Mouse (Mus musculus) 3134 (cell line): ENCODE results near the gene Prkn.

ENCODE experiments used
- DNase-seq: peaks from one replicate; pipeline ENCODE4 v3.0.0-alpha.2; 2011; ENCODE audit warnings: low spot score; ENCODE audit not compliant: insufficient read length; ENCODE audit errors: extremely low read depth

Gene Prkn

DNA sequence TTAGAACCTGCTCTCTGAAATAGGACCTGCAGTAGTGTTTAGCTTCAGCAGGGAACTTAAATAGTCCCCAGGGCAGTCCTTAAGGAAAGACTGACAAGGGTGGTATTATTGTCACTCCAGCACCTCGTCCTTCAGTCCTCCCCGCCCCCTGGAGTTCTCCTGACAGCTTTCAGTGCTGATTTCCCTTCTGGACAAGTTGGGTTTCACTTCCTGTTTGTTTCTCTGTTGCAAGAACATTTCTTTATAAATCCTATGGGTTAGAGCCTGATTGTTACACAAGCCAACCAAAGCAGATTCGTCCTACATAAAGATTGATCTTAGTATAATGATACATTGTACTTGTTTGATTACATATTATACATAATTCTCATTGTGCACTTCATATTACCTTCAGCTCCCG lies 142.0 kb downstream of the Prkn start:
- DNase-seq = no peak

DNA sequence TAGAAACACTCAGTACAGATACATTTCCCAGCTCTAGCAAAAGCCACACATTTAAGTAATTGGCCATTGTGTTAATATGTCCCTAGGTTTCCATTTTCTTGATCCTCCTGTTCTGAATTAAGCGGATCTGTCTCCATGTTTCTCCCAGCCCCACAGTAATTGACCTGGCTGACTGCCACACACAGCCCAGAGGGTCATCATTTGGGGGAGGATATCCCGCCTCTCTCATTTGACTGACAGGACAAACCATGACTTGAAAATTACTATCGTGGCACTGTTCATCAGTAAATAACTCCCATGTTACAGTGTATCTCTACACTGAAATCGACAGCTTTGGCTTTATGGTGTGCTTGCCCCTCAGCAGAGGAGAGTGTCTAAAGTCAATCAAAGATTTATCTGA lies 146.9 kb downstream of the Prkn start:
- DNase-seq = no peak

DNA sequence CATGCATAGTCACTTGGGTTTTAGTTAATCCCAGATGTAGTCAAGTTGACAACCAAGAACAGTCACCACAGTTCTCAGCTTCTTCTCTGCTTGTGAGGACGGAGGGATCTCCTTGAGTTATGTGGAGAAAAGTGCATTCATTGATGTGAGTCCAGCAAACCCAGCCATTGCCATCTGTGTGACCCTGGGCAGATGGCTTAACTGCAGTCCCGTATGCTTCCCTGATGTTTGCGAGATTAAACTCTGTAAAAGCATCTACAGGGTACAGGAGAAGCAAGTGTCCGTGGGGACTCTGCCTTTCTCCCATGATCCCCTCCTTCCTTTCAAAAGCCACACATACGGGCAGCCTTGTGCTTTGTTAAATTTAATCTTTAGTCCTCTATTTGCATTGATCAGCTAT lies 157.1 kb downstream of the Prkn start:
- no peak for DNase-seq

DNA sequence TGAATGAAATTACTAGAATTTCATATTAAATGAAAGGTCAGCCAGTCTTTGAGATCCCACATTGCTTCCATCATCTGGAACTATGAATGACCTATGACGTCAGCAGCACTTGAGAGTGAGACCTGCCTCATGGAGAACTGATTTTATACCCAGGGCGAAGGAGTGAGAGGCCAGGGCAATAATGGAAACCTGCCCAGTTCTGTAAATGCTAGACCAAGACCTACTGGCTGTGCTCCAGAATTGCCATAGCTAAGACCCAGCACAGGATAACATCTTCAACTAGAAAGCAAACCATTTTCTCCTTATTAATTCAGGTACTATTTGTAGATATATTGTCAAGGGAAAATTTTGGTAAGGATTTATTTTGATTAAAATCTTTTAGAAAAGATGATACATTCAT lies 183.2 kb downstream of the Prkn start:
- DNase-seq = no peak

GRCm38 (mm10) chr17:11029348-11029747 lies 189.2 kb downstream of the Prkn start:
- no peak for DNase-seq

DNA sequence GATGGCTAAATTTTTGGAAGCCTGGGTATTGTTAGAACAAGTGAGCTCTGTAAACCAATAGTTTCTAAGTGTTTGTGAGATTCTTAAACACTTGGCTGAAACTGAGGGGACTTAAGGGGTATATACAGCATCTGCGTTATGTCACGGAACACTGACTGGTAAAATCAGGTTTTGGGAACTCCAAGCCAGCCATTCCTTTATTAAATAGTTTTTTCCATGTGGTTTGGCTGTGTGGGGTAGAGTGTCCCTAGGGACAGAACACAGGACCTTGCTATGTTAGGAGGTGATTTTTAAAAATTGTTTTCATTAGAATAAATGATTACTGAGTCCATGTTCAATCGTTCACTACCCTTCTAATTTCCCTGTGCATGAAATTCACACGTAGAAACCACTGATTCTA lies 190.8 kb downstream of the Prkn start:
- no peak for DNase-seq

- DNase-seq = no peak
Observed at GRCm38 (mm10) chr17:11032366-11032765, 192.2 kb downstream of the Prkn start.

DNA sequence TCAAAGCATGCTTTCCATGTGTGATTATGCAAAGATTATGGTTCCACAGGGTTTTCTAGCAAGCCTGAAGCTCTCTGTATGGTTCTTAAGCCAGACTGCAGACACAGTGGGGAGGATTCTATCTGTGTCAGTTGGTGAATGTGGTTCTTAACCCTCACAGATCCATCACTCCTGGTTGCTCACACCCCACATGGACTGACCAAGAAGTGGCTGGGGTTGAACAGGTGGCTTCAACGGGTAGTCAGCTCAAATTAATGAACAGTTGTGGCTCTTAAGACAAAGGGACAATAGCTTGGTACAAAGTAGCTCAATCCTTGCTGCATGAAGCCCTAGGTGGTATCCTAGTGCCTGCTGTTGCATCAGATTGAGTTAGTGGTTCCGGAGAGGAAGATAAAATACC lies 193.4 kb downstream of the Prkn start:
- DNase-seq = no peak

DNA sequence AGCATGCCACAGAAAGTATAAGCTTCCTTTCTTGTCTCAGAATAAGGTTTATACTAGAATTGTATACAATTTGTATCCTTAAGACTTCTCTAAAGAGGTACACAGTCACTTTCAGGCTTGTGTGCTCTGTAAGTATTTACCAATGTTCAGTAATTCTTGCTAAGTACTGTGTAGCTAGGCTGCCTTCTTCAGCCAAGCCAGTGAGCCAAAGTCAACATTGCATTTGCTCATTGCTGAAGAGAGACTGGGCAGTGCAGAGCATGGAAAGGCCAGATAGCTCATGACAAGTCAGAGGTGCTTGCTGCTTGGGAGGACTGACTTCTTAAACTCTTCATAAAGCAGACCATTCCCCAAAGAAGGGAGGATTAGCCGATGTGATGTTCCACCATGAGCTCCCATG lies 198.1 kb downstream of the Prkn start:
- no peak for DNase-seq

GRCm38 (mm10) chr17:11058986-11059385 lies 218.8 kb downstream of the Prkn start:
- no peak for DNase-seq

- no peak for DNase-seq
Observed at GRCm38 (mm10) chr17:11067076-11067703, 227.0 kb downstream of the Prkn start.

- DNase-seq = no peak
Observed at GRCm38 (mm10) chr17:11067704-11068475, 227.7 kb downstream of the Prkn start.

DNA sequence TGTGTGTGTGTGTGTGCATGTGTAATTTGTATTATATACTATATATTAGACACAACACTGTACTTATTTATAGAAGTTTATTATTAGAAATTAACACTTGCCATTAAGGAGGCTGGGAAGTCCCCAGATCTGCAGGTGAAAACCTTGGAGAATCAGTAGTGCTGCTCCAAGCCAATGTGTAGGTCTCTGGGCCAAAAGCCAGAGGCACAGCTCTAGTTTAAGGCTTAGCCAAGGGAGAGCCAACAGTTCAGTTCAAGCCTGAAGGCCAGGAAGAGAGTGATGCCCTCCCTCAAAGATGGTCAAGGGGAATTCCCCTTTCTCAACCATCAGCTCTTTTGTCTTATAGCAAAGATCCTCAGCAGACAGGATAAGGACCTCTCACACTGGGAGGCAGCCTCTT lies 230.8 kb downstream of the Prkn start:
- DNase-seq = no peak

DNA sequence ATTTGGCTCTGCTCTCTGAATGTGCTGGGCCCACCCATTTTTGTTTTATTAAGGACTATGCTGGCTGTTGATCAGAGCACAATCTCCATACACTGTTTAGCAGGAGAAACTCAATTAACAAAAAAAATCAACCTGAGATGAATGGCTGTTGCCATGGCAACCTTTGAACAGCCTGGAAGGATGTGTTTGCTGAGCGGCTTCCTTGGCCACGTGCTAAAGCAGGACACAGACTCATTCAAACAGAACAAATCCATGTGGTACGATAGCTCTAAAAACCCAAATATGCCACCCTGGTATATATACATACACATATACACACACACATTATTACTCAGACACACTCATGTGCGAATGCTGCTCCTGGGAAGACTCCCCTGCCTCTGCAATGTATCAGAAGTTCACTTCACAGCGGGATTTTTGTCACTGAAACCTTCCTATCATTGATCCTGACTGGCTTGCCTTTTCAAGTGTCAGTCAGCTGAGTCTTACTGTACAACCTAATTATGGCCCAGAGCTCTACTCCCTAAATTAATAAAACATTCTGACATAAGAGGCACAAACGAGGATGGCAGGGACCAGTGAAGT lies 236.2 kb downstream of the Prkn start:
- no peak for DNase-seq

GRCm38 (mm10) chr17:11086492-11086891 lies 246.3 kb downstream of the Prkn start:
- no peak for DNase-seq

GRCm38 (mm10) chr17:11087088-11087487 lies 246.9 kb downstream of the Prkn start:
- DNase-seq = no peak

- no peak for DNase-seq
Observed at GRCm38 (mm10) chr17:11087823-11088222, 247.6 kb downstream of the Prkn start.

- DNase-seq = no peak
Observed at GRCm38 (mm10) chr17:11089361-11089760, 249.2 kb downstream of the Prkn start.

DNA sequence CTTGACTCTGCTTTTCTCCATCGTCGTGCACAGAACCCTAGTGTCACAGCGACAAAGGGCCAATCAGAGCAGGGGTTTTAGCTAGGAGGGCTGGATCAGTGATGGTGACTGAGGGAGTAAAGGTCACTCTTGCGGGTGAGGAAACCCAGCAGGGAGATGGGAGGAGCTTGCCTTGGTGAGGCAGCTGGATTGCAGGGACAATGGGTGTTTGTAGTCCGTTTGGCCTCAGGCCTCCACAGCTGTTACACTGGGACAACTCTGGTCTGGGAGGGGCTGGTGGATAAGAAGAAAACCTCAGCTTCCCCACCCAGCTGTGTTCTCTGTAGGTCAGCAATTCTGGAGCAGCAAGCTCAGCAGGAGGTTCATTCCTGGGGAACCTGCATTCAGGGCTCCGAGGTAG lies 252.7 kb downstream of the Prkn start:
- peak; percentile 53 for DNase-seq

DNA sequence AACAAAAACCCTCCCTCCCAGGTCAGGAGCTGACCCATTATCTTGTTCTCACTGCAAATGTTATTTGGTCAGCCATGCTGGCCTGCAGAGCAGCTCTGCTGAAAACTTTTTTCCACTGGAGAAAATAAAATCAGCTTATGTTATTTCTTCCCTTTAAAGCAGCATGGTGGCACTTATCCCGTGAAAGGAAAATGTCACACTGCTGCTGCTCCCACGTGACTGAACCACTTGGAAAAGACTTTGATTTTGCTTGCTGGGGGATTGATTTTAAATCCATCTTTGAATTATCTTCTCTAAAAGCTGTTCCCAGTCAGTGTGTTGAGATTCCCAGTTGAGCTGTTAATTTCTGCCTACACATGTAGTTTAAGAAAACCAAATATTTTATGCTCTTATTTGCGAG lies 253.1 kb downstream of the Prkn start:
- DNase-seq = no peak

DNA sequence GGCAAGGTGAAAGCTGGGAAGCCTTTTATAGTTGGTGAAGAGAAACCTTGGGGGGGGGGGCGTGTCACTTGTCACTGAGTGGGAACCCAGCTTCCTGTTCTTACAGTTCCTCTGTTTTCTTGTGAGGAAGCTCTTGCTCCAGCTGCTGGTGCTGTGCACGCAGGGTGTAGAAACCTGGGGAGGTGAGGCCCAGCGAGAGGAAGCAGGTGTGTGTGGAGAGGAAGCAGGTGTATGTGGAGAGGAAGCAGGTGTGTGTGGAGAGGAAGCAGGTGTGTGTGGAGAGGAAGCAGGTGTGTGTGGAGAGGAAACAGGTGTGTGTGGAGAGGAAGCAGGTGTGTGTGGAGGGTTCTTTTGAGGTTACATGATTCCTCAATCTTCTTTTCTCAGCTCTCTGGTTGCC lies 266.8 kb downstream of the Prkn start:
- no peak for DNase-seq

GRCm38 (mm10) chr17:11107916-11108315 lies 267.7 kb downstream of the Prkn start:
- DNase-seq = no peak
